Mouse (Mus musculus) 416B (cell line): ENCODE results near the gene Gon4l.

ENCODE experiments used
- DNase-seq: peaks from one replicate; pipeline ENCODE4 v3.0.0; 2011; ENCODE audit warnings: low read depth

Gon4l gene

DNA sequence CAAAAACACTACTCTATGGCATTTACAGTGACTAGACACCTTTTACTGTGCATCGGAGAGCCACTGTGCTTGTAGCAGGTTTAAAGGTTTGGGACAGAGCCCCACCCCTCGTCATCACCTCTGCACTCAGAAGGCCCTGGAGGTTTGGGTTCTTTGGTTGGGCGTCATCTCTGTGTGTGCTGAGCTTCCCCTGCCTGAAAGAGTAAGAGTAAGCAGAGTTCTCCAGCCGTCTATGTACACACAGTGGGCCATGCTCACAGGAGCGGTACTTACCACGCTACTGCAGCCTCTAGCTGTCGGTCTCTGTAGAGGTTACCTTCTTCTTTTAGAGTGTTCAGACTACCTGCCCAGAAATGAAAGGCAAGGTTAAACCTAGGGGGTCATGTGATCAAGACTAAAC, 77.6 kb downstream of the Gon4l start:
- DNase-seq: no peak

DNA sequence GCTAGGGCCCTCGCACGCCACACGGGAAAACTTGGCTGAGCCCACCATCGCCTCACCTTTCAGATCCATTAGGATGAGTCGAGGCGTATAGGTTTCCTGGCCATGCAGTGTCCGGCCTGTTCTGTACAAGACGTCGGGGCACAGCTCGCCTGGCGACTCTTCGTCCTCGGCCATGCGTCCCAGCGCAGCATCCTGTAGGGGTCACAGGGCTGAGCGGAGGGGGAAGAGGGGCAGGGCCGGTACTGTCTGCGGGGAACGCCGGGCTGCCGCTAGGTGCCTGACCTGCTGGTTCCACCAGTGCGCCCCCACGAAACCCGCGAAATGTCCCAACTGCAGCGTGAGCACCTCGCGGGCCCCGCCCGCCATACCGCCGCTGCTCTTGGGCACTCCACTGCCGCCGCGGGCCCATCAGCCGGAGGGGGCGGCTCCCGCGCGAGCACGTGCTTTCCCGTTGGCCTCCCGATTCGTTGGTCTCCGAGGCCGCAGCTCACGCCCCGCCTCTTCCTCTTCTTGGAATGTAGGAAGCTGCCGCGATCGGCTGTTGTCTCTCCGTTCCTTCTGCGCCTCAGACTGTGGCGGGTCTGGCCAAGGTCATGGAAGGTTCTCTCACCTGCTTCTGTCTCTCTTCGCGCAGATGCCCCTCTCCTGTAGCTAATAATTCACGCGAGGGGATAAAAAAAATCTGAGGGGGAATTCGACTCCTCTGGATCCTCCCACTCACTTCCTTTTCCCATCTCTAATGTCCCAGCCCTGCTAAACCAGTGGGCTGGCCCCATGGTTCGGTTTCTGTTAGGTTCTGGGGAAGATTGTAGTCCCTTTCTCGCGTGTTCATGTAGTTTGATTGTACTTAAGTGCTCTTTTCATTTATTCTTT, 78.7 kb downstream of the Gon4l start, which contains the start of gene Msto1:
TSS of gene Msto1 (minus strand) at position 489 of the 873 bp plus-strand sequence.
- peak; percentile 95 for DNase-seq

DNA sequence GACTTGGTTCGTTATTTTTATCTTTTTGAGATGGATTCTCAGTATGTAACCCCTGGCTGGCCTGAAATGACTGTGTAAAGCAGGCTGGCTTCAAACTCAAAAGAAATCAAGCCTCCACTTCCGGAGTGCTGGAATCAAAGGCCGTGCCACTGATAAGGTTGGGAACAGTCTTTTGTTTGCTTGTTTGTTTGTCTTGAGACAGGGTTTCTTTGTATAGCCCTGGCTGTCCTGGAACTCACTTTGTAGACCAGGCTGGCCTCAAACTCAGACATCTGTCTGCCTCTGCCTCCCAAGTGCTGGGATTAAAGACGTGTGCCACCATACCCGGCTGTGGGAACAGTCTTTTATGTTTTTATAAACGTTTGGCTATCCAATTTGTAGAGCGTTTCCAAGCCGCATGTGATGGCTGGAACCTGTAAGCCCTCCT, 79.4 kb downstream of the Gon4l start:
- DNase-seq: no peak

DNA sequence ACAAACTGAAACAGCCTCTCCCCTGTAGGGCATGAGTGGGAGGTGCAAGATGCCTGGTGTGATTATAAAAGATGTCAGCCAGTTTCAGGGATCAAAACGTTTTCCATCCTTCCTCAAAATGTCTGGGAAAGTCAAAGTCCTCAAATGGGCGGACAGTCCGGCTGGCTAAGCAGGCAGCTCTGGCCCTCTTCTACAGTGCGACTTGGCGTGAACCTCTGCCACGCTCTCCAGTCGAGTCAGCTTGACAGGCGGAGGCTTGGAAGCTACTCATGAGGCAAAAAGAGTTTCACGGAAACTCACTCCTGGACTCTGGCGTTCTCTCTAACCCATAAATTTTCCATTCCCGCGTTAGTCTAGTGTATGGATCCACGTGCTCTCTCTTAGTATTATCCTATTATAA, 84.0 kb downstream of the Gon4l start:
- DNase-seq: no peak

DNA sequence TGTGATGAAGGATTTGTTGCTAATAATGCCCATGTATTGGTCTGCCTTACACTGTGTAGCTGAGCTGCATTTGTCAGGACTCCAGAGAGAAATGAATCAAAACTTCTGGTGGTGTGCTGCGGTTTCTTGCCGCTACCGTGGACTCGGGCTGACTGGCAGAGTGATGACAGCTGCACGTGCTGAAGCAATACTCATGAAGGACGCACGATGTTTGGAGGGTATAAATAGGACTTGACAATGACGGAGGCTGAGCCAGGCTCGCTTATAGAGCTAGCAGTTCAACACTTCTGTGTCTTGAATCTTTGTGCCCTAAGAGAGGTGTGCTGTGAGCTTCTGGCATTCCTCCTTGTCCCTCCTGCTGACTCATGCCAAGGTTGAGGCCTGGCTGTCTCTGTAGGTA, 86.4 kb downstream of the Gon4l start:
- DNase-seq: no peak

DNA sequence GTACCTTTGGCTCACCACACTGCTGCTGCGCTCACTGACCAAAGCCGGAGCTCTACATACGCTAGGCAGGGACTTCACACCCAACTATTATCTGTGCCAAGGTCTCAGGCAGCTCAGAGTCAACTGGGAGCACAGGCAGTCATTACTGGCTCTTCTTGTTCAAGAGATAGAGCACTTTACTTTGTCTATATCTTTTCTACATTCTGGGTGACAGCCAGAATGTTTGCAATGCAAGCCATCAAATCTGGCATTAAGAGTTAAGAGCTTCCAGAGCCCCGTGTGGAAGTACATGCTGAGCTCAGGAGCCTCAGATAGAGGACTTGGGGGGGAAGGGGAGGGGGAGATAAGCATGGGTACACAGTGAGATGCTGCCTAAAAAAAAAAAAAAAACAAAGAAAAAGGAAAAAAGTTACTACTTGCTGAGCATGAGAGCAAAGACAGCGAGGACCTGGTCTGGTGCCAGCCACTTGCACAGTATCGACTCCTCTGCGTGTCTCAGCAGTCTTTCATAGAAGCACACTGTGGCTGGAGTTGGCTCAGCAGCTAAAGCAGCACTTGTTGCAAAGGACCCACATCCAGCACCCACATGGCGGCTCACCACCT, 89.1 kb downstream of the Gon4l start:
- DNase-seq: no peak

DNA sequence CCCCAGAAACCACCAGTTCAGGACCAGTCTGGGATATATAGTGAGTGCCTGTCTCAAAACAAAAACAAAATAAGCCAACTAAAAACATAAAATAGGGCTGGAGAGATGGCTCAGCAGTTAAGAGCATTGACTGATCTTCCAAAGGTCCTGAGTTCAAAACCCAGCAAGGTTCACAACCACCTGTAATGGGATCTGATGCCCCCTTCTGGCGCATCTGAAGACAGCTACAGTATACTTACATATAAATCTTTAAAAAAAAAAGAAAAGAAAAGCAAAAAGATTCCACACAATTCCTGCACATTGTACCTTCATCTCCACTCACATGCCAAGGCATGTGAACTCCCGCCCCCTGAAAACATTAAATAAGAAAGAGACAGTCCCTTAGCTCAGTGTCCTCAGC, 90.6 kb downstream of the Gon4l start:
- peak; percentile 27 for DNase-seq

DNA sequence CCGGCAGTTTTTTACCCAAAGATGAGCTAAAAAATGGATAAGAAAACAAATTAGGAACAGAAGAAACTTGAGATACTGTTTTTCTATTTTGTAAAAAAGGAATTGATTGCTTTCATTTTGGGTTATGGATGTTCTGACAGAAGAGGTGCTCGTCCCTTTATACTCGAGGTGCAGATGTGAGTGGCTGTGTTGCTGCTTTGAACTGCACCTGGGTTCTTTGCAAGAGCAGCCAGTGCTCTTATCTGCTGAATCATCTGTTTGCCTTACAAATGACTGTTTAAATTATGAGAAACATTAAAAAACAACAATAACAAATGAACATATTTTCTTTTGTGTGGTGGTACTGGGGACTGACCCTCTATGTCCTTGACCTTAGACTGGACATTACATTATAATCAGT, 94.5 kb downstream of the Gon4l start:
- DNase-seq: no peak

DNA sequence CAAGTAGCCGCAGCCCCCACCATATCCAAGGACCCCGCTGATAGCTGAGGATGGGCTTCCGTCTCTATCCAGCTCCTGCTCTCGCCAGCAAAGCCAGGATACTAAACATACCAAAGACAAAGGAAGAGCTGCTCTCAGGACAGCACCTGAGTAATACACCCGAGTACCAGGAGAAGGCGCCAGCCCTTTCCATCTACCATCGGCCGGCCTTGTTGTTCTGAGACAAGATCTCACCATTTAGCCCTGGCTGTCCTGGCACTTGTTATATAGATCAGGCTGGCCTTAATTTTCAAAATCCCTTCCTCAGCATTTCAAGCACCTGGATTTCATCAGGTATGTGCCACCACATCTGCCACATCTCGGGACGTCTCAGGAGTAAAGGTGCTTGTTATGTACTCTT, 104.0 kb downstream of the Gon4l start:
- no peak for DNase-seq

DNA sequence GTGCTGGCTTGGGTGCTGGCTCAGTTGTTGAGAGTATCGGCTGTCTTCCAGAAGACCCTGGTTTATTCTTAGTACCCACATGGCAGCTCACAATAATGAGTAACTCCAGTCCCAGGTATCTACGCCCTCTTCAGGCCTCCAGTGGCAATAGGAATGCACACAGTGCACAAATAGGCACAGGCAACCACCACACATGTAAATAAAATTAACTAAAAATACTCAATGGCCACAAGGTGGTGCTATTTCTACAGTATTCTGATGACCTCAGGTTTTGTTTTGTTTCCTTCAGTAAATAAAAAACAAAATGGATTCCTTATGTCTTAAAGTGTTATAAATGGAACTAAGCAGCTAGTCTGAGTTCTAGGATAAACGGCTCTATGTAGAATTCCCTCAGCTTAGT, 104.7 kb downstream of the Gon4l start:
- peak; percentile 77 for DNase-seq

DNA sequence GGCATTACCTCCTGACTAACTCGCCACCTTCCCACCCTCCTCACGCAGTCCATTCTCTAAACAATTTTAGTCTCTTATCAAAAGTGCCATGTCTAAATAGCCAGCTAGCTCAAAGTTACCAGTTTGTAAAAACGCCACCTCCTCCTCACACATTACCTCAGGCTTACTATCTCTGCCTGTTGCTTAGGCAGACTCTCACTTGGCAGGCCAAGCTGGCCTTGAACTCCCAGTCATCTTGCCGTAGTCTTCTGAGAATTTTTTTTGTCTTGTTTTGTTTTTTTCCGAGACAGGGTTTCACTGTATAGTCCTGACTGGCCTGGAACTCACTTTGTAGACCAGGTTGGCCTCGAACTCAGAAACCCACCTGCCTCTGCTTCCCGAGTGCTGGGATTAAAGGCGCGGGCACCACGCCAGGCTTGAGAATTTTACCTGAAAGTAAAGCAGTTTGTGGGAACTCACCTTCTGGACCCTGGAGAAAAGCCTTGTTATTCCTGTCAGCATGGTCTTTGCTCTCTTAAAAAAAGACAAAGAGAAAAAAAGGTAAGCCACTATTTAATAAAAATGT, 107.4 kb downstream of the Gon4l start:
- no peak for DNase-seq

DNA sequence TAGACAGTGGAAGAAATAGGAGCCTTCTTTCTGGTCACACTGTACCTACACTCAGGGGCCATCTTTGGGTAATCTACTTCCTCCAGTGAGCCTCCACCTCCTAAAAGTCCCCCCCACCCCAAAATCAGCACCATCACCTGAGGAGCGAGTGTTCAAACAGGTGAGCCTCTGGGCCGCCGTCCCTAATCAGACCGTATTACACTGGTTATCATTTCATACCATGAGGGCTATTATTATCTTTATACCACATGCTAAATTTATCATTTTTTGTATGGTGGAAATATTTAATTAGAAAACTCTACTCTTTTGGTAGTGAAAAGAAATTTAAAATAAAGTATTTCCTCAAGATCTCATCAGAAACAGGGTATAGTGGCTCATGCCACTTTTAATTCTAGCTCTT, 109.1 kb downstream of the Gon4l start:
- no peak for DNase-seq

DNA sequence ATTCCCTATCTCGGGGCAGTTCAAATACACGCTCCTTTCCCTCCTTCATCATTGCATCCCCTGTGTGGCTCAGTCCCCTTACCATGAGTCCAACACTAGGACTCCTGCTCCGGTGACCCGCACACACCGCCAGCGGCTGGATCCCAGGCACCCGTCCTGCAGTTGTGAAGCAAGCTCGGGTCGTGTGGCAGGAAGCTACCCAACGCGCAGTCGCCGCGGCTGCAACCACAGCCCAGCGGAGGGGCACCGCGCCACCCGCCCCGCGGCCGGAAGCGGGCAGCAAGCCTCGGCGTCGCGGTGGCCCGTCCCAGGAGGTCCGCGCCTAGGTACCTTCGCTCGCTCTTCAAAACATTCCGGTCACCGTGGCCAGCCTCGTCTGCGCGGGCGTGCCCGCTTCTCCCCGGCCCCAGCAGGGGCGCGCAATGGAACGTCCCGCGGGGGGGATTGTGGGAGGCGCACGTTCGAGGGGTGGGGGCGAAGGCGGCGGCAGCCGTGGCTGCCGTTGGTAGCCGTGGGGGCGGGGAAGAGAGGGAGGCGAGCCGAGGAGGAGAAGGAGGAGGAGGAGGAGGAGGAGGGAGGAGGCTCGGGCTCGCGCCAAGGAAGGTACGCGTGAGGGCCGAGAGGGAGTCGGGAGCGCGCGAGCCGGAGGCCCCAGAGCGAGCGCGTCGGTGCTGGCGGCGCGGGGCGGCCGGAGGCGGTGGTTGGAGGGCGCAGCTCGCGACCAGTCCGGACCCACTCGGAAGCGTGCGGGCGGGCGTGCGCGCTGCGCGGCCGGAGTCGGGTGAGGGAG, 115.0 kb downstream of the Gon4l start:
- DNase-seq: peak; percentile 91

DNA sequence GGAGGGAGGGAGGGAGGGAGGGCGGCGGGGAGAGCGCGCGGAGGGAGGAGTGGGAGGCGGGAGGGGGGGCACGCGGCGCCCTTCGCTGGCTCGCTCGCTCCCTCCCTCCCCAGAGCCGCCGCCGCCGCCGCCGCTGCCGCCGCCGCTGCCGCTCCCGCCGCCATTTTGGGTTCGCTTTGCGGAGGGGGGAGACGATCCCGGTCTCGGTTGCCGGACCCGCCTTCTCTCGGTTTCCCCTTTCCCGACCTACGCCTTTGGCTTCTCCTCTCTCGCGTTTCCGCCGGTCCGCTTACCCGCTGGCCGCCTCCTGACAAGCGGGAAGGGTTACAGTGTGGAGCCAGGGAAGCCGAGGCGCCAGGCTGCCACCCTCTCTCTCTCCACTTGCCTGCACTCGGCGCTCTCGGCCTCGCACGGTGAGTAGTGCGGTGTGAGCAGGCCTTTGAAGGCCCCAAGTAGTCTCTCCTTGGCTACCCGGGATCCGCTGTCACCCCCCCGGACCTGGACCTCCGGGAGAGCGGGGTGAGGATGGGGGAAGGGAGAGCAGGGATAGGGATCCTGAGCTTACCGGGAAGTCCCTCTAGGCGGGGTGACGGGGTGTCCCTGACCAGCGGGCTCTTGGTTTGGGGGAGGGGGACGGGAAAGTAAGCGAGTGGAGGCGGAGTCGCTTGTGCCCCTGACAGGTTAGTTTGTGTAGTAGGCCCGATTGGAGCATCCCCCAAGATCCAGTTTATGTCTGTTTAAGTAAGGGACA, 115.7 kb downstream of the Gon4l start, which contains the start of the genes Ash1l and Dap3:
TSS of gene Ash1l (plus strand) at position 47 of the 751 bp plus-strand sequence.
TSS of gene Dap3 (minus strand) at position 606 of the 751 bp plus-strand sequence.
- peak; percentile 84 for DNase-seq

DNA sequence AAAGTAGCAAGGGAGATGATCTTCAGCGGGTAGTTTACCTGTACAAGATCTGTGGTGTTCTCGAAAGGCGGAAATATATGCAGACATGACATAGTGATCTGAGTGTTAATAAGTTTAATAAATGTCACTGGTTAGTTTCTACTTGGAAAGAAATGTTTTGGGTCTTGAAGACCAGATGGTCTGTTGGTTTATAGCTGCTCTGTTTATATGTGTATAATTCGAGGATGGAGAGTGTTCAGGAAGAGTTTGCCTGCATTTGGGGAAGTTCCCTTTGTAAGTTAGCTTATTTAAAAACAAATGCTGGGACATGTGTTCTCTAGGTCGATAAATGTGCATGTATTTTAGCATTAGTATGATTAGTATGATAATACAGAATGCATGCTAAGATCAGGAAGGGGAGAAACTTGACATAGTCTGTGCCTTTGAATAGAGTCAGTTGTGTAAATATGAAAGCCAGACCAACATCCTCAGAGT, 116.3 kb downstream of the Gon4l start:
- no peak for DNase-seq

DNA sequence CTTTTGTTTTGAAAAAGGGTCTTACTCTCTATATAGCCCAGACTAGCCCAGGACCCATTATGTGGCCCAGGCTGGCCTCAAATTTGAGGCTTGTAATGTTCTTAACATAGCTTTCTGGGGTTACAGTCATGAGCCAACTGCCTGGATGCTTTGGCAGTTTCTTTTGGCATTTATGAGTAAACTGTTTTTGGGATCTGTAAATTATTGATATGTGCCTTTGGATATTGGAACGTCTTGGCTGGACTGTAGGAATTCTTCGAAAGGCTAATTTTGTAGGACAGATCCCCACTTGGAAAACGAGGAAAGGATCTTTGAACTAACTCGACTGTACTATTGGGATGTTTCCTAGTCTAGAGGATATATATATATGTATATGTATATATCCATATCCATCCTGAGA, 118.2 kb downstream of the Gon4l start:
- no peak for DNase-seq

DNA sequence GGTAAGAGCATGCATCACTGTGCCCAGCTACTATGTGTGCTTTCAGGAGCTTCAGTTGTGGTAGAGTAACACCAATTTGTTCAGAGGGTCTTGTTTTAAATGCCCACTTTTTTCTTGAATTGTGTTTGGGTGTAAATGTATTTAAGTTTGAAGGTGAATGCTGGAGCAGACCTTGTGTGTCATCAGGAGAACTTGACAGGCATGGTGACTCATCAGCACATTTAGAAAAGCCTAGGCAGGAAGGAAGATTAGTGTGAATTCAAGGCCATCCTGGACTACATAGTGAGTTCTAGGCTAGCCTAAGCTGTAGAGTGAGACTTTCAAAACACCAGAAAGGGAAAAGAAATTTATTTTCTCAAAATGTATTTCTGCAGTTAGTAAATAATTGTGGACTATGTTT, 118.7 kb downstream of the Gon4l start:
- DNase-seq: peak; percentile 81
